Mouse (Mus musculus) small intestine, adult 2 months (tissue): ENCODE data around the gene Hcst.

ENCODE experiments used
- CTCF ChIP-seq: fragments of 200-500 bp; IDR thresholded peaks from 2 replicates; pipeline ENCODE4 v1.5.1; 2012; ENCODE audit warnings: low read depth, mild to moderate bottlenecking, control low read depth, inconsistent platforms, low read length, moderate library complexity, mixed read lengths; ENCODE audit not compliant: insufficient replicate concordance, insufficient read length; ENCODE audit errors: extremely low read depth
- POLR2A ChIP-seq: fragments of 200-500 bp; IDR thresholded peaks from 2 replicates; pipeline ENCODE4 v1.6.1; 2012; ENCODE audit warnings: low read depth, mild to moderate bottlenecking, control low read depth, inconsistent platforms, low read length, moderate library complexity

GRCm38 (mm10) chr7:30394379-30394778 is 25.3 kb downstream of the Hcst start:
- TF ChIP-seq CTCF (no peak), POLR2A (no peak)
